Mouse (Mus musculus): Measurements from ENCODE around the gene Gck. TPM values are rescaled to one million over a fixed set of nuclear protein-coding genes. Genes with fewer than 3 reads are reported as not detected.

The Gck gene
- polyA plus RNA-seq, 1 experiment from 2014 or later, result 1.0 TPM

GRCm38 (mm10) chr11:5913256-5913655, 36.6 kb downstream of the Gck start:
- Histone ChIP-seq H3K9me3 (ENCODE audit: control insufficient read depth, low read length) (no peaks in the 10 kb centered on the region), H3K4me1 (ENCODE audit: control insufficient read depth, insufficient read depth, low read length) (no peaks in the 10 kb centered on the region), H3K9ac (ENCODE audit: low read depth, low read length) (no peak overlapping the region), H3K4me2 (ENCODE audit: low read depth, low read length) (no peak overlapping the region), H3K27ac (replicated peaks; ENCODE audit: low read depth, low read length) (no peak overlapping the region), H3K36me3 (ENCODE audit: control insufficient read depth, insufficient read depth, low read length) (no peaks in the 10 kb centered on the region), H3K27me3 (replicated peaks; ENCODE audit: control insufficient read depth, insufficient read depth, low read length) (no peaks in the 10 kb centered on the region), H3K4me3 (ENCODE audit: low read depth, low read length) (no peak overlapping the region)
- ATAC-seq (ENCODE audit: low read depth) (0 out of 2 replicates have a peak, but pooled peaks have one; percentile 19), DNase-seq (ENCODE audit: low spot score) (no peak)
- WGBS, result 68% methylated on average over 8 of the region's 8 CpGs

- no peak overlapping the region for H3K4me2 ChIP-seq (ENCODE audit: low read depth, low read length)
- 43% methylated on average over 5 of the region's 5 CpGs for WGBS
- no peaks in the 10 kb centered on the region for H3K4me1 ChIP-seq (ENCODE audit: control insufficient read depth, insufficient read depth, low read length)
- H3K9ac ChIP-seq (ENCODE audit: low read depth, low read length), result no peak overlapping the region
- DNase-seq (ENCODE audit: low spot score), result peak; percentile 75
- no peaks in the 10 kb centered on the region for H3K9me3 ChIP-seq (ENCODE audit: control insufficient read depth, low read length)
- no peak overlapping the region for H3K4me3 ChIP-seq (ENCODE audit: low read depth, low read length)
- no peak overlapping the region for H3K27ac ChIP-seq (replicated peaks; ENCODE audit: low read depth, low read length)
- ATAC-seq (ENCODE audit: low read depth), result peak; percentile 41; the same call in 1 of the 2 replicates
- H3K27me3 ChIP-seq (replicated peaks; ENCODE audit: control insufficient read depth, insufficient read depth, low read length), result no peaks in the 10 kb centered on the region
- no peaks in the 10 kb centered on the region for H3K36me3 ChIP-seq (ENCODE audit: control insufficient read depth, insufficient read depth, low read length)
Measured at GRCm38 (mm10) chr11:5912635-5913034, 37.2 kb downstream of the Gck start.

GRCm38 (mm10) chr11:5908642-5909041, 41.2 kb downstream of the Gck start:
- no peak overlapping the region for H3K4me3 ChIP-seq (ENCODE audit: low read depth, low read length)
- no peaks in the 10 kb centered on the region for H3K27me3 ChIP-seq (replicated peaks; ENCODE audit: control insufficient read depth, insufficient read depth, low read length)
- H3K4me2 ChIP-seq (ENCODE audit: low read depth, low read length), result no peak overlapping the region
- no peaks in the 10 kb centered on the region for H3K9me3 ChIP-seq (ENCODE audit: control insufficient read depth, low read length)
- no peaks in the 10 kb centered on the region for H3K4me1 ChIP-seq (ENCODE audit: control insufficient read depth, insufficient read depth, low read length)
- no peak overlapping the region for H3K27ac ChIP-seq (replicated peaks; ENCODE audit: low read depth, low read length)
- 71% methylated on average over 4 of the region's 4 CpGs for WGBS
- no peaks in the 10 kb centered on the region for H3K36me3 ChIP-seq (ENCODE audit: control insufficient read depth, insufficient read depth, low read length)
- no peak overlapping the region for H3K9ac ChIP-seq (ENCODE audit: low read depth, low read length)
- no peak for ATAC-seq (ENCODE audit: low read depth)
- DNase-seq (ENCODE audit: low spot score), result no peak

GRCm38 (mm10) chr11:5907096-5907495, 42.8 kb downstream of the Gck start:
- Histone ChIP-seq H3K27ac (replicated peaks; ENCODE audit: low read depth, low read length) (no peak overlapping the region), H3K4me2 (ENCODE audit: low read depth, low read length) (no peak overlapping the region), H3K4me3 (ENCODE audit: low read depth, low read length) (no peak overlapping the region), H3K9ac (ENCODE audit: low read depth, low read length) (no peak overlapping the region), H3K9me3 (ENCODE audit: control insufficient read depth, low read length) (no peaks in the 10 kb centered on the region), H3K27me3 (replicated peaks; ENCODE audit: control insufficient read depth, insufficient read depth, low read length) (no peaks in the 10 kb centered on the region), H3K4me1 (ENCODE audit: control insufficient read depth, insufficient read depth, low read length) (peaks cover 6% of the 10 kb centered on the region), H3K36me3 (ENCODE audit: control insufficient read depth, insufficient read depth, low read length) (no peaks in the 10 kb centered on the region)
- DNase-seq (ENCODE audit: low spot score) (no peak), ATAC-seq (ENCODE audit: low read depth) (no peak)
- WGBS, result 60% methylated on average over 5 of the region's 5 CpGs

GRCm38 (mm10) chr11:5905778-5906518, 43.9 kb downstream of the Gck start:
- ATAC-seq (ENCODE audit: low read depth), result no peak

GRCm38 (mm10) chr11:5904871-5905270, 45.0 kb downstream of the Gck start:
- no peak for ATAC-seq (ENCODE audit: low read depth)
- Histone ChIP-seq H3K27ac (replicated peaks; ENCODE audit: low read depth, low read length) (no peak overlapping the region), H3K36me3 (ENCODE audit: control insufficient read depth, insufficient read depth, low read length) (no peaks in the 10 kb centered on the region), H3K4me2 (ENCODE audit: low read depth, low read length) (no peak overlapping the region), H3K9me3 (ENCODE audit: control insufficient read depth, low read length) (no peaks in the 10 kb centered on the region), H3K4me1 (ENCODE audit: control insufficient read depth, insufficient read depth, low read length) (peaks cover 16% of the 10 kb centered on the region), H3K4me3 (ENCODE audit: low read depth, low read length) (no peak overlapping the region), H3K9ac (ENCODE audit: low read depth, low read length) (no peak overlapping the region), H3K27me3 (replicated peaks; ENCODE audit: control insufficient read depth, insufficient read depth, low read length) (no peaks in the 10 kb centered on the region)
- 92% methylated on average over 6 of the region's 6 CpGs for whole genome bisulfite sequencing
- DNase-seq (ENCODE audit: low spot score), result no peak

More at GRCm38 (mm10) chr11:5905778-5906518, 43.9 kb downstream of the Gck start:
- Histone ChIP-seq H3K9ac (ENCODE audit: low read depth, low read length) (no peak overlapping the region), H3K4me2 (ENCODE audit: low read depth, low read length) (no peak overlapping the region), H3K27me3 (replicated peaks; ENCODE audit: control insufficient read depth, insufficient read depth, low read length) (no peaks in the 10 kb centered on the region), H3K27ac (replicated peaks; ENCODE audit: low read depth, low read length) (no peak overlapping the region), H3K9me3 (ENCODE audit: control insufficient read depth, low read length) (no peaks in the 10 kb centered on the region), H3K36me3 (ENCODE audit: control insufficient read depth, insufficient read depth, low read length) (no peaks in the 10 kb centered on the region), H3K4me3 (ENCODE audit: low read depth, low read length) (no peak overlapping the region), H3K4me1 (ENCODE audit: control insufficient read depth, insufficient read depth, low read length) (peaks cover 16% of the 10 kb centered on the region)
- WGBS, result 81% methylated on average over 10 of the region's 10 CpGs
- DNase-seq (ENCODE audit: low spot score), result no peak

- Histone ChIP-seq H3K36me3 (ENCODE audit: control insufficient read depth, insufficient read depth, low read length) (no peaks in the 10 kb centered on the region), H3K4me2 (ENCODE audit: low read depth, low read length) (no peak overlapping the region), H3K27ac (replicated peaks; ENCODE audit: low read depth, low read length) (no peak overlapping the region), H3K27me3 (replicated peaks; ENCODE audit: control insufficient read depth, insufficient read depth, low read length) (no peaks in the 10 kb centered on the region), H3K9me3 (ENCODE audit: control insufficient read depth, low read length) (no peaks in the 10 kb centered on the region), H3K4me1 (ENCODE audit: control insufficient read depth, insufficient read depth, low read length) (peaks cover 16% of the 10 kb centered on the region), H3K9ac (ENCODE audit: low read depth, low read length) (no peak overlapping the region), H3K4me3 (ENCODE audit: low read depth, low read length) (no peak overlapping the region)
- 85% methylated on average over 18 of the region's 19 CpGs for WGBS
- DNase-seq (ENCODE audit: low spot score) (no peak), ATAC-seq (ENCODE audit: low read depth) (no peak)
Measured at GRCm38 (mm10) chr11:5904357-5904756, 45.5 kb downstream of the Gck start.

GRCm38 (mm10) chr11:5903844-5904243, 46.0 kb downstream of the Gck start:
- no peaks in the 10 kb centered on the region for H3K36me3 ChIP-seq (ENCODE audit: control insufficient read depth, insufficient read depth, low read length)
- no peak overlapping the region for H3K4me3 ChIP-seq (ENCODE audit: low read depth, low read length)
- no peak for DNase-seq (ENCODE audit: low spot score)
- no peak for ATAC-seq (ENCODE audit: low read depth)
- no peaks in the 10 kb centered on the region for H3K9me3 ChIP-seq (ENCODE audit: control insufficient read depth, low read length)
- no peak overlapping the region for H3K9ac ChIP-seq (ENCODE audit: low read depth, low read length)
- H3K27me3 ChIP-seq (replicated peaks; ENCODE audit: control insufficient read depth, insufficient read depth, low read length), result no peaks in the 10 kb centered on the region
- H3K4me1 ChIP-seq (ENCODE audit: control insufficient read depth, insufficient read depth, low read length), result peaks cover 16% of the 10 kb centered on the region
- H3K27ac ChIP-seq (replicated peaks; ENCODE audit: low read depth, low read length), result no peak overlapping the region
- WGBS, result 73% methylated on average over 2 of the region's 2 CpGs
- no peak overlapping the region for H3K4me2 ChIP-seq (ENCODE audit: low read depth, low read length)

- Histone ChIP-seq H3K4me2 (ENCODE audit: low read depth, low read length) (peak overlapping the region; percentile 78), H3K4me1 (ENCODE audit: control insufficient read depth, insufficient read depth, low read length) (peaks cover 23% of the 10 kb centered on the region), H3K9ac (ENCODE audit: low read depth, low read length) (peak overlapping the region; percentile 67), H3K27me3 (replicated peaks; ENCODE audit: control insufficient read depth, insufficient read depth, low read length) (peaks cover 7% of the 10 kb centered on the region; the same call in 1 of the 2 replicates), H3K4me3 (ENCODE audit: low read depth, low read length) (peak overlapping the region; percentile 44), H3K9me3 (ENCODE audit: control insufficient read depth, low read length) (no peaks in the 10 kb centered on the region), H3K27ac (replicated peaks; ENCODE audit: low read depth, low read length) (peak overlapping the region; percentile 59; the same call in 1 of the 2 replicates), H3K36me3 (ENCODE audit: control insufficient read depth, insufficient read depth, low read length) (no peaks in the 10 kb centered on the region)
- no peak for DNase-seq (ENCODE audit: low spot score)
- 11% methylated on average over 6 of the region's 6 CpGs for WGBS
- ATAC-seq (ENCODE audit: low read depth), result no peak
Measured at GRCm38 (mm10) chr11:5902390-5902789, 47.5 kb downstream of the Gck start.

Measured in embryonic facial prominence, embryonic 14.5 days (tissue).